Mouse (Mus musculus) lung, adult 2 months (tissue): ENCODE data around the gene Gm16368.
"Not testable (repeated sequence)": the region's sequence is repeated elsewhere in the genome, so short reads cannot be mapped to it uniquely, and the experiment has no call there.

Source experiments
- CTCF ChIP-seq: fragments of 200-500 bp; IDR thresholded peaks from 2 replicates; pipeline ENCODE4 v1.5.1; 2011; ENCODE audit warnings: mild to moderate bottlenecking, low read length, control low read depth; ENCODE audit not compliant: insufficient read depth
- POLR2A ChIP-seq: fragments of 200-500 bp; IDR thresholded peaks from 2 replicates; pipeline ENCODE4 v1.6.1; 2011; ENCODE audit warnings: low read depth, mild to moderate bottlenecking, control low read depth, low read length, borderline replicate concordance; ENCODE audit errors: extremely low read depth

DNA sequence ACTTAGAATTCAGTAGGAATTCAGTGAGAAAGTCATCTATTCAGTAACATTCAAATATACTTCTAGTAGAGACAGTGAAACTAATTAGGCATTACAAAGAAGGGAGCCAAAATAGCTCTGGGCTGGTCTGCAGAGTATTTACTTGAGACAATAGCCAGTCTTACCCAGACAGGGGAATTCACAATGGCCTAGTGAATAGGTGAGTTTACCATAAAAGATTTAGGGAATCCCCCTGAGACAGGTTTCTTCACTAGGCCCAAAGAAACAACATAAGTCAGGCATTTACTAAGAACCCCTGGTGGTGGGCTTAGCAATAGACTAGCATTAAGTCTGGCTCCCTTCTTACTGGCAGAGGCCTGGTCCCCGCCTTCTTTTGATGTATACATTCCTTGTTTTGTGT is 38.3 kb upstream of the Gm16368 start:
- TF ChIP-seq CTCF, POLR2A: not testable (repeated sequence)
